In genomic region chr11:118490566-118491218, GRCm38 (mm10) we compare ENCODE assay signal across 8 mouse cellular contexts. TPM values are rescaled to one million over a fixed set of nuclear protein-coding genes. Genes with fewer than 3 reads are reported as not detected.
A peak's percentile ranks its signal among the peaks of the same experiment; 100 is the strongest.
DNase-seq lines count a peak whose midpoint lies in the region; ATAC-seq and TF ChIP-seq lines count a peak whose summit lies in the region.
"Had no signal": no experiment of that assay in that cellular context is flagged by ENCODE, and none has a peak within 500 bp of the region (broad histone marks: within the 10 kb centered on the region; RNA-seq: fewer than 3 reads in every experiment).

No protein-coding gene starts in this region.

- peak; percentile 59 for DNase-seq in NIH3T3 (ENCODE audit: low read depth)
- peak; percentile 50 for DNase-seq in c-Kit-positive CD71-positive TER-119-positive erythroid progenitor cells, embryonic 14.5 days (ENCODE audit: low spot score)
- DNase-seq in forelimb bud, embryonic 11.5 days (ENCODE audit: low read depth, low spot score): peak; percentile 64
- DNase-seq in limb, embryonic 14.5 days (ENCODE audit: low spot score): peak; percentile 48

- no peak overlapping the region for H3K27ac ChIP-seq in hindbrain, embryonic 12.5 days
- H3K27ac ChIP-seq in limb, embryonic 14.5 days (replicated peaks; ENCODE audit: low read depth, low read length): no peak overlapping the region
- H3K27ac ChIP-seq in midbrain, embryonic 16.5 days (ENCODE audit: low read length): no peak overlapping the region
- no peak overlapping the region for H3K27ac ChIP-seq in stomach, embryonic 15.5 days
- H3K27ac ChIP-seq: macrophage had no signal

- no peak for ATAC-seq in hindbrain, embryonic 12.5 days (ENCODE audit: low FRiP score)
- no peak; the same call in 1 of the 2 replicates for ATAC-seq in limb, embryonic 14.5 days (ENCODE audit: low FRiP score, low read depth)
- ATAC-seq in midbrain, embryonic 16.5 days: no peak
- peak; percentile 37; the same call in 1 of the 2 replicates for ATAC-seq in stomach, embryonic 15.5 days (ENCODE audit: insufficient read depth, low FRiP score, low read depth)

- 0 out of 2 replicates have a peak overlapping the region, but pooled peaks have one; percentile 11 for H3K4me3 ChIP-seq in hindbrain, embryonic 12.5 days
- H3K4me3 ChIP-seq in limb, embryonic 14.5 days (replicated peaks; ENCODE audit: low read length): no peak overlapping the region
- no peak overlapping the region for H3K4me3 ChIP-seq in midbrain, embryonic 16.5 days (ENCODE audit: low read depth, low read length)
- peak overlapping the region; percentile 18; the same call in 1 of the 2 replicates for H3K4me3 ChIP-seq in stomach, embryonic 15.5 days (replicated peaks)

- peak overlapping the region; percentile 36 for H3K4me2 ChIP-seq in hindbrain, embryonic 12.5 days (replicated peaks)
- H3K4me2 ChIP-seq in limb, embryonic 14.5 days (replicated peaks; ENCODE audit: low read depth, low read length, severe bottlenecking): peak overlapping the region; percentile 24
- H3K4me2 ChIP-seq in midbrain, embryonic 16.5 days (ENCODE audit: low read length): no peak overlapping the region
- H3K4me2 ChIP-seq in stomach, embryonic 15.5 days: peak overlapping the region; percentile 45

- peaks cover 13% of the 10 kb centered on the region; the same call in 1 of the 2 replicates for H3K27me3 ChIP-seq in hindbrain, embryonic 12.5 days
- H3K27me3 ChIP-seq in limb, embryonic 14.5 days (ENCODE audit: control insufficient read depth, insufficient read depth, low read length): no peaks in the 10 kb centered on the region
- H3K27me3 ChIP-seq in midbrain, embryonic 16.5 days (ENCODE audit: control insufficient read depth, insufficient read depth, low read depth, low read length): no peaks in the 10 kb centered on the region
- H3K27me3 ChIP-seq in stomach, embryonic 15.5 days (replicated peaks): no peaks in the 10 kb centered on the region; the same call in 1 of the 2 replicates

- no peak for TF ChIP-seq POLR2A in limb, embryonic 14.5 days (IDR thresholded peaks at IDR 0.05; ENCODE audit: borderline replicate concordance, extremely low read depth, insufficient read depth, insufficient read length)

- peak overlapping the region; percentile 23 for H3K9ac ChIP-seq in hindbrain, embryonic 12.5 days
- no peak overlapping the region for H3K9ac ChIP-seq in limb, embryonic 14.5 days (ENCODE audit: low read depth, low read length, severe bottlenecking)
- 0 out of 2 replicates have a peak overlapping the region, but pooled peaks have one; percentile 10 for H3K9ac ChIP-seq in midbrain, embryonic 16.5 days (ENCODE audit: low read depth, low read length)
- H3K9ac ChIP-seq in stomach, embryonic 15.5 days: no peak overlapping the region

- 16% methylated on average over 22 of the region's 22 CpGs for WGBS in hindbrain, embryonic 12.5 days
- 31% methylated on average over 22 of the region's 22 CpGs for WGBS in limb, embryonic 14.5 days
- 24% methylated on average over 21 of the region's 22 CpGs for WGBS in midbrain, embryonic 16.5 days
- 25% methylated on average over 22 of the region's 22 CpGs for WGBS in stomach, embryonic 15.5 days

- no peaks in the 10 kb centered on the region for H3K9me3 ChIP-seq in hindbrain, embryonic 12.5 days (replicated peaks)
- H3K9me3 ChIP-seq in limb, embryonic 14.5 days (ENCODE audit: control insufficient read depth, low read length): no peaks in the 10 kb centered on the region
- H3K9me3 ChIP-seq in midbrain, embryonic 16.5 days (replicated peaks; ENCODE audit: control insufficient read depth, low read length, poor library complexity, severe bottlenecking): no peaks in the 10 kb centered on the region
- no peaks in the 10 kb centered on the region for H3K9me3 ChIP-seq in stomach, embryonic 15.5 days

- H3K36me3 ChIP-seq in hindbrain, embryonic 12.5 days: 0 out of 2 replicates have a peak, but pooled peaks cover 13% of the 10 kb centered on the region
- H3K36me3 ChIP-seq in limb, embryonic 14.5 days (ENCODE audit: control insufficient read depth, insufficient read depth, low read length): peaks cover 4% of the 10 kb centered on the region
- no peaks in the 10 kb centered on the region for H3K36me3 ChIP-seq in midbrain, embryonic 16.5 days (ENCODE audit: control insufficient read depth, insufficient read depth, low read length)
- H3K36me3 ChIP-seq in stomach, embryonic 15.5 days: 0 out of 2 replicates have a peak, but pooled peaks cover 3% of the 10 kb centered on the region

- peaks cover 27% of the 10 kb centered on the region for H3K4me1 ChIP-seq in hindbrain, embryonic 12.5 days
- peaks cover 15% of the 10 kb centered on the region for H3K4me1 ChIP-seq in limb, embryonic 14.5 days (ENCODE audit: control insufficient read depth, insufficient read depth, low read length)
- H3K4me1 ChIP-seq in midbrain, embryonic 16.5 days (ENCODE audit: control insufficient read depth, insufficient read depth, low read length): peaks cover 23% of the 10 kb centered on the region
- no peaks in the 10 kb centered on the region for H3K4me1 ChIP-seq in stomach, embryonic 15.5 days

RNA-seq across cellular contexts. Expression of gene Engase, which starts 14.1 kb away (rescaled TPM):
- polyA plus RNA-seq in hindbrain, embryonic 12.5 days (2016; fragmentation: Nextera tagmentation; extraction: Ambion mirVana): 7.1 and 7.2 TPM in 2 replicates
- polyA plus RNA-seq in limb, embryonic 14.5 days (2012; rRNA removed): 7.9 and 9.6 TPM in 2 replicates
- polyA plus RNA-seq in limb, embryonic 14.5 days (2014; fragmentation: Nextera tagmentation; extraction: Ambion mirVana): 4.5 and 7.9 TPM in 2 replicates
- 5.5 and 5.9 TPM in 2 replicates for polyA plus RNA-seq in midbrain, embryonic 16.5 days (2015; fragmentation: Nextera tagmentation; extraction: Ambion mirVana)
- 10.1 and 11.5 TPM in 2 replicates for polyA plus RNA-seq in stomach, embryonic 15.5 days (2015; fragmentation: Nextera tagmentation; extraction: Ambion mirVana)

Comparison
In these comparisons a context has a peak if more than half of its experiments do, and no peak if none do; other contexts are left out.
1. H3K4me3 ChIP-seq: peak in hindbrain, embryonic 12.5 days (single experiment) and stomach, embryonic 15.5 days (single experiment); none in limb, embryonic 14.5 days (single experiment) and midbrain, embryonic 16.5 days (single experiment).
2. H3K9ac ChIP-seq: peak in hindbrain, embryonic 12.5 days (single experiment) and midbrain, embryonic 16.5 days (single experiment); none in limb, embryonic 14.5 days (single experiment) and stomach, embryonic 15.5 days (single experiment).
3. Peak in every context shown above with its lines, with median percentiles within 50 percentile points of each other: DNase-seq.